ENCODE assay signal across 20 mouse cellular contexts in genomic region chr9:7331847-7332246, GRCm38 (mm10). TPM values are rescaled to one million over a fixed set of nuclear protein-coding genes. Genes with fewer than 3 reads are reported as not detected.
"Had no signal": no experiment of that assay in that cellular context is flagged by ENCODE, and none has a peak within 500 bp of the region (broad histone marks: within the 10 kb centered on the region; RNA-seq: fewer than 3 reads in every experiment).

No protein-coding gene starts in this region.

- H3K4me1 ChIP-seq: limb, embryonic 10.5 days; liver, embryonic 13.5 days; midbrain, embryonic 13.5 days; neural tube, embryonic 15.5 days had no signal

- H3K27ac ChIP-seq: kidney, postnatal 0 days; layer of hippocampus, adult 2 months; limb, embryonic 10.5 days; liver, embryonic 13.5 days; midbrain, embryonic 13.5 days; neural tube, embryonic 15.5 days; stomach, postnatal 0 days had no signal

- H3K4me3 ChIP-seq: layer of hippocampus, adult 2 months; limb, embryonic 10.5 days; liver, embryonic 13.5 days; midbrain, embryonic 13.5 days; myocyte; neural tube, embryonic 15.5 days had no signal

- H3K36me3 ChIP-seq: limb, embryonic 10.5 days; liver, embryonic 13.5 days; midbrain, embryonic 13.5 days; neural tube, embryonic 15.5 days had no signal

- DNase-seq: kidney, adult 8-10 months; kidney, postnatal 4 days; liver, embryonic 13.5 days; liver, postnatal 0 days; thymus, postnatal 14 days had no signal

RNA-seq across cellular contexts. Expression of gene Mmp12, which starts 12.3 kb away (rescaled TPM):
- total RNA-seq: layer of hippocampus, adult 2 months; layer of hippocampus, postnatal 10 days; left cerebral cortex, adult 18-20 months; left cerebral cortex, postnatal 10 days; midbrain, postnatal 0 days had no signal
- polyA plus RNA-seq: kidney, postnatal 0 days; limb, embryonic 10.5 days; limb, embryonic 14.5 days; liver, embryonic 13.5 days; lung, embryonic 16.5 days; midbrain, embryonic 13.5 days; midbrain, postnatal 0 days; myocyte; neural tube, embryonic 11.5 days had no signal

RNA-seq across cellular contexts. Expression of gene Mmp1b, which starts 56.0 kb away (rescaled TPM):
- total RNA-seq: layer of hippocampus, adult 2 months; layer of hippocampus, postnatal 10 days; left cerebral cortex, adult 18-20 months; left cerebral cortex, postnatal 10 days; midbrain, postnatal 0 days had no signal
- polyA plus RNA-seq: intestine, embryonic 16.5 days; kidney, postnatal 0 days; limb, embryonic 10.5 days; limb, embryonic 14.5 days; liver, embryonic 13.5 days; liver, postnatal 0 days; lung, embryonic 16.5 days; midbrain, embryonic 13.5 days; midbrain, postnatal 0 days; myocyte; neural tube, embryonic 11.5 days; neural tube, embryonic 15.5 days; stomach, postnatal 0 days had no signal

RNA-seq across cellular contexts. Expression of gene Mmp13, which starts 59.5 kb away (rescaled TPM):
- total RNA-seq: layer of hippocampus, postnatal 10 days; midbrain, postnatal 0 days had no signal
- polyA plus RNA-seq: limb, embryonic 10.5 days; midbrain, embryonic 13.5 days; neural tube, embryonic 11.5 days had no signal
